Mouse (Mus musculus) lung, postnatal 10 days (tissue): Measurements from ENCODE around the gene Gm17332.
"Not testable (repeated sequence)": the region's sequence is repeated elsewhere in the genome, so short reads cannot be mapped to it uniquely, and the experiment has no call there.

Experiments used
- DNase-seq: peaks from one replicate; pipeline ENCODE4 v3.0.0; 2021

The Gm17332 gene

GRCm38 (mm10) chr11:31182362-31182761 is at the start of gene Gm17332:
TSS of gene Gm17332 (minus strand) at chr11:31182462.
- no peak for DNase-seq

- DNase-seq: no peak
These were observed 47.7 kb upstream of the Gm17332 start for GRCm38 (mm10) chr11:31229966-31230365.

- DNase-seq: peak; percentile 12
These were observed 43.1 kb upstream of the Gm17332 start for GRCm38 (mm10) chr11:31225359-31225758.

GRCm38 (mm10) chr11:31218009-31218408 is 35.7 kb upstream of the Gm17332 start:
- DNase-seq: no peak

- no peak for DNase-seq
These were observed 13.5 kb upstream of the Gm17332 start for GRCm38 (mm10) chr11:31195621-31196363.

- no peak for DNase-seq
These were observed 12.5 kb upstream of the Gm17332 start for GRCm38 (mm10) chr11:31194761-31195160.

DNA sequence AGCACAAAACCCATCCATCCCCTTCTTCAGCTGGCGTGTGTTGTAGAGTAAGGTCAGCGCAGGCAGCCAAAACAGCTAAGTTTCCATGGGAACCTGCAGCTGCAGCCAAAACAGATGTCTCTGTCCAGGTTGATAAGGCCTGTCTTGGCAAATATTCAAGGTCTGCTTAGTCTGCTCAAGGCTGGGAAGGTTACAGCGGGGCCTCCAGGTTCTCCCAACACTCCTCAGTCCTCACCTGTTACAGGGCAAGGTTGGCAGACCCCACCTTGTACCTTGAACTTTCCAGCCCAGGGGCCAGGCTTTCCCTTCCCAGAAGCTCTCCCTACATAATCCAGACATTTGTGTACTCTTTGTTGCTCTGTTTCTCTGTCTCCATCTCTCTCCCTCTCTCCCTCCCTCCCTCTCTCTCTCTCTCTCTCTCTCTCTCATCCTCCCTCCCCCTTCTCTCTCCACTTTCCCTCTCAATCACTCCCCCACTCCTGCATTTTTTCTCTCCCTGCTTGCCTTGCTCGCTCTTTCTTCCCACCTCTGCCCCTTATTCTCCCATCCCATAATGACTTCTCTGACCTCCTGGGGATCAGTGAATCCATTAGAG is 12.1 kb downstream of the Gm17332 start:
- peak; percentile 13 for DNase-seq

DNA sequence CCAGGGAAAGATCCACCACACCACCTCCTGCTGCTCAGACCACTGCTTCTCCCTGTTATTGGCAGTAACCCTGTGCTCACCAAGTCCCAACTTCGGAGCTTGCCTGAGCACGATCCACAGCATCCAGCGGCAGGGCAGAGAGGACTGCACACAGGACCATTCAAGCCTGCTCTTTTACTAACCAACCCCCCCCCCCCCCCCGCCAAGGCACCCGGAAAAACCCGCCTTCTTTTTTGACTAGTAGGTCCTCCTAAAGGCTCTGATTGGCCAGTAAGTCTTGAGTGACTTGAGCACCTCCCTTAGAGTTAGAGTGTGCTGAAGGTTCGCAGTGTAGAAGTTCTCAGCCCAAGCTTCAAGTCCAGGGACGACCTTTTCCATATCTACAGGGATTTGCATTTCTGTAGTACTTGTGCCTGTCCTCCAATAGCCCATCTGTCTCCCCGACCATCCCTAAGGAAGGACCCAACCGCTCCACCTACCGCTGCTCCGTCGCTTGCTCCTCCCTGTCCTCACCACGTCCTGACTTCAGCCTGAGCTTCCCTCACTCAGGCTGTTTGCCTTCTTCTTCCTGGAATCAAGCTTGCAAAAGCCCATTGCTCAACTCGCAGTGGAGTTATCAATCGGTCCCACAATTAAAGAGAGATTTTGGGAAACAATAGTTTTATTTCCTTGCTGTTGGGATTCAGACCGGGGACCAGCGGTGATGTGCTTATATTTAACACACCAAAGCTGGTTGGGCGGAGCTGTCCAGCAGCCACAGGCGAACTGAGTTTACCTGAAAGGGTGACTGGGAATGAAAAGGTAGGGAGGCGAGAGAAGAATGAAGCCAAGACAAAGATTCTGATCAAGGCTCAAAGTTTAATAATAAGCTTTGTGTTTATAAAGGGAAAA is 12.9 kb downstream of the Gm17332 start:
- DNase-seq: peak; percentile 5

DNA sequence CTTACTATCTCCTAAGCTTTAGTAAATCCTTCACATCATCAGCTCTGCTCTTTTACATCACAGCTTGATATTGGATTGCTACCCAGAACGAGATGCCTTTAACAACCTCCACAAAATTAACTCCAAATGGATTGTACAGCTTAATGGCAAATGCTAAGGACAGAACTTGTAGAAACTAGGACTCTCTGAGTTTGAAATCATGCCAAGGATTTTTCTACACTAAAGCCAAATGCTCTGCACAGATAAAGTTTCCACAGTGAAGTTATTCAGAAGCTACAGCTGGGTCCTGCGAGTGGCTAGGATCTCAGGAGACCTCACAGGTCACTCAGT is 13.5 kb downstream of the Gm17332 start:
- no peak for DNase-seq

DNA sequence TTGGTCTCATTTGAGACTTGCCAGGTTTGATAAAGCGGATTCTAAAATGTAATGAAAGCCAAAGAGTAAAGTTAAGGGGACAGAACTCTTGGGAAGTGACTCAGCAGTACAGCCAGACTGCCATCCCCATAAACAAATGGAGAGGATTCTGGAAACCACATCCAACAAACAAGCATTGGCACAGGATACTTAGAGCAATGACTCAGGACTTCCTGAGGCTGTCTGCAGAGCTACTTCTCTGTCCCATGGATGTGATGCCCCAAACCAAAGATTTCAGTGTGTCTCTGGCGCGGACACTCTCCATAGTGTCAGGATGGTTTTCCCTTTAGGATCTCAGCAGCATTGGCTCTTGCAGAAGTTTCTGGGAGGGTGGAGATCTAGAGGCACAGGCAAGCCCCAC is 25.2 kb downstream of the Gm17332 start:
- no peak for DNase-seq

DNA sequence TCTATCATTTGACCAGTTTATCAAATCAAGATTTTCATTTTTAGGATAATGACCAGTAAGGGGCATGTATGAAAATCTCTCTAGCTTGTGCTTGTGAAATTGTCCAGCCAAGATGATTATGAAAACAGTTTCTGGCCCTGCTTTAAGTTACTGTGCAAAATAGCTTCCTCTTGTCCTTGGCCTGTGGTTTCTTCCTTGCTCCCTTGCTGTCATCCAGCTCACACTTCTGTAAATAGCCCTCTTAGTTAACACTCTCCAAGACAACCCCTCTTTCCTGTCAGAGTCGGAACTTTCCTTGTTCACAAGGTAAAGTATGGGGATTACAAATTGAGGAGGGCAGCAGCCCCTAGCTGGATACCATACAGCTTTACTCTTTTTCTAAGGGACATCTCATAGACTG is 43.9 kb downstream of the Gm17332 start:
- not testable (repeated sequence) for DNase-seq

GRCm38 (mm10) chr11:31134824-31135223 is 47.4 kb downstream of the Gm17332 start:
- DNase-seq: not testable (repeated sequence)

DNA sequence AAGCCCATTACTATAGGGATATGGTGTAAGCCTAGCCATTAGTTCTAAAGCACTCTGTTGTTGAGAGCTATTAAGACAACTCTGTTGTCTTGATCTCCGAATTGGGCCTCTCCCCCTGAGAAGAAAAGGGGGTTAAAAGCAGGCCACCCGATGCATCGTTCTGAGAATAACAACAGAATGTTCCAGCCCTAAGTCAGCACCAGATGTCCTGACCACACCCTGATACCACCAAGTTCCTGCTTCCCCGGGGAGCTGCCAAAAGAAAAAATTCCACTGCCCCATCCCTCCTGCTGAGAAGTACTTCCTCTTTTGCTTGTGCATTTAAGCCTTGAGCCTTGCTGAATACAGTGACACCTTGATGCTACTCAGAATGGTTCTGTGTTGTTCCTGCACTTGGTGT is 48.5 kb downstream of the Gm17332 start:
- not testable (repeated sequence) for DNase-seq
